Mouse (Mus musculus): ENCODE data around the gene Shf.

GRCm38 (mm10) chr2:122377751-122378246 is 8.8 kb upstream of the Shf start:
- no peak for TF ChIP-seq CTCF (IDR thresholded peaks at IDR 0.05)
- TF ChIP-seq EP300 (IDR thresholded peaks at IDR 0.05): peak; percentile 8; the same call in 1 of the 2 replicates
